Mouse (Mus musculus): ENCODE data around the gene Per2. TPM values are rescaled to one million over a fixed set of nuclear protein-coding genes. Genes with fewer than 3 reads are reported as not detected.

Per2 gene
- total RNA-seq, 2 experiments from 2014 or later, result 8.4 to 10.7 TPM

- intact Hi-C loops (cut with DNase I), result no loop called here
- peak; percentile 67 for DNase-seq
Measured at GRCm38 (mm10) chr1:91436380-91437082, 22.6 kb downstream of the Per2 start.

DNA sequence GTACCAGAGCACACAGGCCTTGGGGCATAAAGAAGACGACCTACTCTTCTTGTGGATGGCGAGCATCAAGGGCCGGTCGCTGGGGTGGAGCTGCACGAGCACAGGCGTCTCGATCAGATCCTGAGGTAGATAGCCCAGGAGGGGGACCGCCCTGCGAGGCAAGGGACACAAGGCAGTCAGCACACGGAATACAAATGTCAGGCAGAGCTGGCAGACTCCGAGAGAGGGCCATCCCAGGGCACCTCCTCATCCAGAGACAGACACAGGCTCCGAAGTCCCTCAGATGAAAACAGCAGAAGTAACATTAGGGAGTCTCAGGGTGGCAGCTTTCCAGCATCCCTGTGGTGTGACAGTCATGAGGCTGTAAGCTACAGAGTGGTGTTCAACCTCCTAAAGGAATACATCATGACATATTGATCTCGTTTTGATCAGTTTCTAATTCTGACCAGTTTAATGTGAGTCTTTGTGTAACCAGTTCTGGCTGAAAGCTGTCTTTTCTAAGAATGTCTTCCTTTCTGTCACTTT is 23.5 kb downstream of the Per2 start:
- DNase-seq, result peak; percentile 55
- intact Hi-C loops (cut with DNase I), result no loop called here

GRCm38 (mm10) chr1:91434905-91435304 is 24.2 kb downstream of the Per2 start:
- no peak for DNase-seq
- intact Hi-C loops (cut with DNase I), result no loop called here

- no peak for DNase-seq
- intact Hi-C loops (cut with DNase I), result no loop called here
Measured at GRCm38 (mm10) chr1:91430761-91431160, 28.4 kb downstream of the Per2 start.

DNA sequence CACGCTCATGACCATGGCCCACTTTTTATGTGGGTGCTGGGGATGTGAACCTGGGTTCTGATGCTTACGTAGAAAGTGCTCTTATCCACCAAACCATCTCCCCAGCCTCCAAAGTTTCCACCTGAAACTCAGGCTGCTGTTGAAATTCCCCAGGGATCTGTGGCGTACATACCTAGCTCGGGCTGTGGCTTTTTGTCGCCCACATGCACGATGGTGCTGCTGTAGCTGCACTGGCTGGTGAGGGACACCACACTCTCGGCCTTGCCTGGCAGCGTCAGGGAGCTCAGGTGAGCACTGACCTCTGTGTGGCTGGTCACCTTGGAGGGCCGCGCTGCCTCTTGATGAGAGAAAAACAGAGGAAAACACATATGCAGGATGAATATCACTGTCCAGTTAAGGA is 29.9 kb downstream of the Per2 start:
- no peak for DNase-seq
- intact Hi-C loops (cut with DNase I), result loop anchor here (5.0 kb wide), 1 partner anchor 53 kb away; no protein-coding TSS in a partner anchor

DNA sequence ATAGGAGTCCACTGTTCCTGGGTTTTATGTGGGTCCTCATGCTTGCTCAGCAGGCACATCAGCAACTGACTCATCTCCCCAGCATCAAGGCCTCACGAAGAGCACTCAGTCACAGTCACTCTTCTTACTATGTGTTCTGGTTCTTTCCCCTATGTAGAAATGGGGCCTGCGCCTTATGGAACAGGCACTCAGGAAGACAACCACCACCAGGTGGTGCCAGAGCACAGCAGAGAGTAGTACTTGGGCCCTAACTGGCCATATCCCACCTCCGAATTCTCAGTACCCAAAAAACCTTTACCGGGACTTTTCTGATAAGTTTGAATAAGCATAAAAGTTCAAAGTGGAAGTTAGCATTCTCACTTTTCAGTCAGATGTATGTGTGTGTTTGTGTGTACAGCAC is 30.5 kb downstream of the Per2 start:
- DNase-seq, result peak; percentile 91
- intact Hi-C loops (cut with DNase I), result loop anchor here (5.0 kb wide), 1 partner anchor 54 kb away; no protein-coding TSS in a partner anchor

GRCm38 (mm10) chr1:91426397-91426796 is 32.7 kb downstream of the Per2 start:
- DNase-seq, result no peak
- intact Hi-C loops (cut with DNase I), result loop anchor here (5.0 kb wide), 1 partner anchor 56 kb away; no protein-coding TSS in a partner anchor

- intact Hi-C loops (cut with DNase I), result no loop called here
Measured at GRCm38 (mm10) chr1:91420601-91421065, 38.5 kb downstream of the Per2 start.

DNA sequence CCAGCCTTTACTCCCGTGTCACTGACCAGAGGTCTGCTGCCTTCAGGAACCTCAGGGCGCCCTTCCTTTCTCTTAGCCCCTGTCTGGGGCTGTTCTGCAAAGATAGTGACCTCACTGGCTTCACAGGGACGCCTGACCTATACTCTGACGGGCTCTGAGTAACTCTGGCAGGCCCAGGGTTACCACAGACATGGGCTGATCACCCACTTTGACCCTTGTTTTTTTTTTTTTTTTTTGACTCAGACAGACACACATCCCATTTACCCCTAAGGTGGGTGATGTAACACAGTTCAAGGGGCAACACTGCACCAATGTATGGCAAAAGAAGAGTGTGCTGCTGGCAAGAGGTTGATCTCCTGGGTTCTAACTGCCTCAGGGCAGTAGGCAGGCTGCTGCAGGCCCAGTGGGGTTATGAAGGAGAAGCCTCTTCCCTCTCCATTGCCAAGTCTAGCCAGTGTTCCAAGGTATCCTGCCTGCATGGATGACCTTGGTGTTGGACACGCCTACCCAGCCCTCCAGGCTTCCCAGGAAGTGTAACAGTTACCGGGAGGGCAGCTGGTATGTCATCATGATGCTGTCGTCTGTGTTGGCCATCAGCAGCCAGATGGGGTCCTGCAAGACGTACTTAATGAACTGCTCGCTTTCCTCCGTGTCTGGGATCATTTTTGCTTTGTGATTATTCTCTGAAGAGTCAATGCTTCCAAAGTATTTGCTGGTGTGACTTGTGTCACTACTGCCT is 39.1 kb downstream of the Per2 start:
- intact Hi-C loops (cut with DNase I), result no loop called here
- no peak for DNase-seq

More at GRCm38 (mm10) chr1:91420601-91421065, 38.5 kb downstream of the Per2 start:
- no peak for DNase-seq

GRCm38 (mm10) chr1:91417991-91418390 is 41.1 kb downstream of the Per2 start:
- intact Hi-C loops (cut with DNase I), result no loop called here
- DNase-seq, result no peak

- intact Hi-C loops (cut with DNase I), result no loop called here
- peak; percentile 59 for DNase-seq
Measured at GRCm38 (mm10) chr1:91415311-91415710, 43.8 kb downstream of the Per2 start.

- intact Hi-C loops (cut with DNase I), result no loop called here
- peak; percentile 46 for DNase-seq
Measured at GRCm38 (mm10) chr1:91414903-91415302, 44.2 kb downstream of the Per2 start.

DNA sequence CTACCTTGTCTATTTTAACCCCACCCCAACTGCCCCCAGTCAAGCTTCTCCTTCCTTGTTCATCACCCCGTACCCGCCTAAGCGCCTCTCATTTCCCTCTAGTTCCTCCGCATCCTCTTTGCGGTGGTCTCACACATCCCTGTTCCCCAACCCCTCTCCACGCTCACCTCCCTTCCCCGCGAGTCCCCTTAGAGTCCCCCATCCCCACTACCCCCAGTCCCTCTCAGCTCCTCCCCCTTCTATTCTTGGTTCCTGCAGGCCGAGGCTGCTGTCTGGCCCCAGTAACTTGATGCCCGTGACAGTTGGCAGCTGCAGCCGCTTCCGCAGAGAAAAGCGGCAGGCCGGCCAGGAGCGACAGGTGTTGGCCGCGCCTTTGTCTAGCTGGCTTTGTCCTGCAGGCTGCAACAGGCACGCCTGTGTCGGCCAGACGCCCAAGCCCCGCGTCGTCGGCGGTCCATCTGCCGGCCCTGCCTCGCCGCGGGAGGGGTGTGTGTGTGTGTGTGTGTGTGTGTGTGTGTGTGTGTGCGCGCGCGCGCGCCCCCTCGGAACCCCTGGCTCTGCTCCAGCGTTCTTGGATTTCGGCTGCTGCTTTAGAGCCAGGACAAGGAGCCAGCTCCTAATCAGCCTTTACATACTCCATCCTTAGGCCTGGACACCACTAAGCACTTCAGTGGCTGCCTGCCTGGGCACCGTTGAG is 45.1 kb downstream of the Per2 start, which contains the start of gene Hes6:
Gene Hes6, minus strand, starts transcription at position 141 of the 697 bp plus-strand sequence.
- DNase-seq, result peak; percentile 98
- intact Hi-C loops (cut with DNase I), result no loop called here

GRCm38 (mm10) chr1:91413536-91413897 is 45.6 kb downstream of the Per2 start:
- intact Hi-C loops (cut with DNase I), result no loop called here

DNA sequence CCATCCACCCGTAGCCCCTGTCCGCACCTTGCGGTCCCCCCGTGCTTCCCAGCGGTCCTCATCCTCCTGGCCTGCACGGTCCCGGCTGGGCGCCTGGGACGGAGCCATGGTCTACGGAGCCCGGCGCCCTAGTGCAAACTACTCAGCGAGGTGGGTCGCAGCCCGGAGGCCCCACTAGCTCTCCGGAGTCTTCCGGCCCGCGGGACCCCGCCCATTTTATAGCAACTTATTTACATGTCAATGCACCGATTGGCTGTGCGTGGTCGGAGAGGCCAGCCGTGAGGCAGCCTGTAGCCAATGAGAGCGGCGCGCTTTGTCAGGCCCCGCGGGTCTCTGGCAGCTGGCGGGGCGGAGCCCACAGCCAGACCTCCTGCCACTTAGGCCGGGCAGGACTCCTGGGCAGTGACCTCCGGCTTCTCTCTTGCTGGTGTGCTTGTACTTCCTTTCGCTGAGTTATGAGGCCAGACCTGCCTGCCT is 46.1 kb downstream of the Per2 start:
- intact Hi-C loops (cut with DNase I), result no loop called here
- peak; percentile 96 for DNase-seq

More at GRCm38 (mm10) chr1:91413536-91413897, 45.6 kb downstream of the Per2 start:
- no peak for DNase-seq

DNA sequence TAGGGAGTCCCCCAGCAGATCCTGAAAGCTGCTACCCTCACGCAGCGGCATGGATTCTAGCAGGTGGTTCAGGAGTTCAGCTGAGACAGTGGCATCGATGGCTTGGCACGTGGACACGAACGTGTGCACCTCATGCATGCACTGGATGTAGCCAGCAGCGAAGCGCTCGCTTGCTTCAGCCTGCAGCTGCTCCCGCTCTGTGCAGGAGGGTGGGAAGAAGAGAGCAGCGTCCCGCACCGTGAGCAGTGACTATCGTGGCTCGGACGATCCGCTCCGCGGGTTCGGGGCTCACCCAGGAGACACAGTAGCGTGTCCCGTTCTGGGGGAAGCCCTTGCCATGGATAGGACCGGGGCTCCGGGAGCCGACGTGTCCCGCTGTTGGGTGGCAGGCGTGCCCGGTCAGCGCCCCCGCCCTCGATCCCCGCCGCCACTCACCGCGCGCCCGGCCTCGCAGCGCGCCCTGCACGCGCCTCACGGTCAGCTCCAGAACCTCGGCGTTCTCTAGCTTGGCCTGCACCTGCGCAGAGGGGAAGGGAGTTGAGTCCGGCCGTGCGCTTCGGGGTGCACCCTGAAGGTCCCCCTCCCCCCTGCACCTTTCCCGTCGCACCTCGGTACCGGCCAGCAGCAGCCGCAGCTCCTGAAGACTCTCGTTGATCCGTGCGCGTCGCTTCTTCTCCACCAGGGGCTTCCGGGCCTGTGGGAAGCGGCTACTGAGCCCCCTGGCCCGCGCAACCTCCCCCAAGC is 46.7 kb downstream of the Per2 start:
- intact Hi-C loops (cut with DNase I), result no loop called here
- peak; percentile 38 for DNase-seq

DNA sequence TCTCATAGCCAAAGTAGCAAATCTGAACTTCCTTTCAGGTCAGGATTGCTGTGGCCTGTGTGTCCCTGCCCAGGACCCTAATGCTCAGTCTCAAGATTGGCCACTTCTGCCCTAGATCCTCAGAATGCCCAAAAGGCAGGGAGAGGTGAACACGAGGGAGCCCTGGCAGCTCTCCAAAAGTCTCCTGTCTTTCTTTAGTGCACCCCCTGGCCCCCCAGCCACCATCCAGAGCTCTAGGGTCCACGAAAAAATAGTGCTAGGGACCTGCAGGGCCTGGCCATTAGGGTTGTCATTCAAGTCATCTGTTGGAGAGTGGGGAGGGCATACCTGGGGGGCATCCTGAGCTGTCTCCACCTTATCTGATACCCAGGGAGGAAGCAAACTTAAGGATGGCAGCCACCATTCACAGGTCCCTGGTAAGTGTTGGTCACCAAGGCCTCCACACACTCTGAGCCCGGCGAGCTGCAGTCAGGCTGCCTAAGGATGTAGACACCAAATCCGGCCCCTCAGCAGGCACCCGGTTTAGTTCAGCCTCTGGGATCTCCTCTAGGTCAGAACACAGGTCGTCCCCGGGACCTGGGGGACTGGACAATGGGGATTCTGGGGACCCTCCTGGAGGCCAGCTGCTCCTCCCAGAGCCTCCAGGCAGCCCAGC is 47.4 kb downstream of the Per2 start:
- intact Hi-C loops (cut with DNase I), result no loop called here
- no peak for DNase-seq

DNA sequence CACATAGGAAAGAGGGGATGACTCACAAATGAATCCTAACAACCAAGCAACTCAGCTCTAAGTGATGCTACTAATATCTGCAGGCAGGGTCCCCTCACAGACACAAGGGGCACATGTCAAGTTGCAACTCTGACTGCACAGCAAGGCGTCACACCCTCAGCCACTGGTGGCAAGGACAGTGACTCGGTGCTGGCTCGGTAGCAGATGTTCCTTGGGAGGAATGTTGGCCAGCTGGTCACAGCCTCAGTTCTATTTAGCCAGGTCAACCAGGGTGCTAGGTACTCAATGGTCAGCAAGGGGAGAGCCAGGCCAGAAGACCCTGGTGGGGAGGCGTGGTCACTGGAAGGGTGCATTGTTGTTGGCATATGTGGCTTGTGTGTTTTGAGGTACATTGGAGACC is 51.3 kb downstream of the Per2 start:
- intact Hi-C loops (cut with DNase I), result no loop called here
- DNase-seq, result no peak

DNA sequence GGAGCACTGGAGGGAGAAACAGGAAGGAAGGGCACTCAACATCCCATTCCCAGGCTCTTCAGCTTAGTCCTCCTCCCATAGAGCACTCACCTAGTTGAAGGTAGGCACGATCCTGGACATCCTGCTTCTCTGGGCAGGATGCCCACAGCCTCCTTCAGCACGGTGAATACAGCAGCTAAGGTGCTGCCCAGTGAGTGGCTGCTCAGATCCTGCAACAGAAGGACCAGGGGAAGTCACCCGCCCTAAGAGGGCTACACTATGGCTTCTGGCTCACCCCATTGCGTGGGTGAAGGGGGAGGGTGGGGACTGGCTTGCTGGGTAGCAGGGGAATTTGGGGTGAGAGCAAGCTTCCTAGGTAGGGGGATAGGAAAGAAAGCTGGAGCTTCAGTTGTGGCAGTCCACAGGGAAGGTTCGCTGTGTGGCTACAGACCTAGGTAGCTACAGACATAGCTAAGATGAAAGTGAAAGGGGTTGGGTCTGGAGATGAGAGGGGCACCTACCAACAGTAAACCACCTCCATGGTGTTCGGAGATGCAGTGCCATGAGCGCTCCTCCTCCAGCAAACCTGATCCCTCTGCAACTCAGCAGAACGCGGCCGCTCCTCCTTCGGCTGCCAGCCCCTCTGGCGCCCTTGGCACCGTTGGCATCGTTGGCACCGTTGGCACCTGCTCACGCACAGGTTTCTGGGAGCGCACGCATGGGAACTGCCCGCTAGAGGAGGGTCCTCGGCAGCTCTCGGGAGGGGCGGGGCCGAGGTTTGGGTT is 53.5 kb downstream of the Per2 start:
- peak; percentile 78 for DNase-seq
- intact Hi-C loops (cut with DNase I), result no loop called here
